Mouse (Mus musculus) midbrain, embryonic 10.5 days (tissue): ENCODE data around the gene Cxcl9. TPM values are rescaled to one million over a fixed set of nuclear protein-coding genes. Genes with fewer than 3 reads are reported as not detected.

Experiments
- DNase-seq: peaks from one replicate; pipeline ENCODE4 v3.0.0-alpha.2; 2017; ENCODE audit warnings: low spot score
- H3K27ac ChIP-seq: fragments of 300-500 bp; sonication (generic); replicated peaks from 2 replicates; pipeline ENCODE4 v1.5.1; 2016; ENCODE audit warnings: mild to moderate bottlenecking
- H3K27me3 ChIP-seq: fragments of 300-500 bp; sonication (generic); 2 replicates; pipeline ENCODE4 v1.6.1; 2016; ENCODE audit warnings: low read depth, mild to moderate bottlenecking; ENCODE audit not compliant: poor library complexity, severe bottlenecking
- H3K36me3 ChIP-seq: fragments of 300-500 bp; sonication (generic); 2 replicates; pipeline ENCODE4 v1.6.1; 2016; ENCODE audit warnings: mild to moderate bottlenecking, moderate library complexity
- H3K4me1 ChIP-seq: fragments of 300-500 bp; sonication (generic); 2 replicates; pipeline ENCODE4 v1.6.1; 2016
- H3K4me3 ChIP-seq: fragments of 300-500 bp; sonication (generic); 2 replicates; pipeline ENCODE4 v1.5.1; 2016; ENCODE audit warnings: mild to moderate bottlenecking, moderate library complexity
- H3K9me3 ChIP-seq: fragments of 300-500 bp; sonication (generic); replicated peaks from 2 replicates; pipeline ENCODE4 v1.6.1; 2016; ENCODE audit warnings: mild to moderate bottlenecking
- WGBS: fragments of 180-500 bp; shearing (Covaris S2); methylation state at CpG from one replicate; pipeline ENCODE4 v1.1.7; 2016; 5-methylcytosine and 5-hydroxymethylcytosine counted together
- polyA plus RNA-seq: library from polyadenylated mRNA; unstranded; fragments of >200 nt; fragmentation: Nextera tagmentation; extraction: Ambion mirVana; gene quantifications from 2 replicates; pipeline ENCODE4 v1.2.1, GENCODE M21; 2016

Cxcl9 gene
- polyA plus RNA-seq, 1 experiment from 2014 or later, result not detected

GRCm38 (mm10) chr5:92294525-92294924, 33.4 kb downstream of the Cxcl9 start:
- DNase-seq, result no peak
- Histone ChIP-seq H3K27me3 (no peaks in the 10 kb centered on the region), H3K4me3 (no peak overlapping the region), H3K36me3 (peaks cover 98% of the 10 kb centered on the region), H3K27ac (no peak overlapping the region), H3K9me3 (no peaks in the 10 kb centered on the region), H3K4me1 (no peaks in the 10 kb centered on the region)
- WGBS, result 95% methylated on average over 2 of the region's 2 CpGs

GRCm38 (mm10) chr5:92291652-92292414, 36.0 kb downstream of the Cxcl9 start:
- no peak for DNase-seq
- Histone ChIP-seq H3K36me3 (peaks cover 99% of the 10 kb centered on the region), H3K4me1 (no peaks in the 10 kb centered on the region), H3K27me3 (no peaks in the 10 kb centered on the region), H3K27ac (no peak overlapping the region), H3K4me3 (no peak overlapping the region), H3K9me3 (no peaks in the 10 kb centered on the region)
- WGBS, result 92% methylated on average over 6 of the region's 6 CpGs

GRCm38 (mm10) chr5:92287840-92288239, 40.0 kb downstream of the Cxcl9 start:
- DNase-seq, result no peak
- WGBS, result 94% methylated on average over 6 of the region's 6 CpGs
- Histone ChIP-seq H3K4me1 (no peaks in the 10 kb centered on the region), H3K9me3 (no peaks in the 10 kb centered on the region), H3K36me3 (peaks cover 80% of the 10 kb centered on the region), H3K27me3 (no peaks in the 10 kb centered on the region), H3K27ac (no peak overlapping the region), H3K4me3 (no peak overlapping the region)

- Histone ChIP-seq H3K36me3 (peaks cover 33% of the 10 kb centered on the region), H3K9me3 (no peaks in the 10 kb centered on the region), H3K4me3 (no peak overlapping the region), H3K27me3 (0 out of 2 replicates have a peak, but pooled peaks cover 5% of the 10 kb centered on the region), H3K4me1 (peaks cover 12% of the 10 kb centered on the region), H3K27ac (no peak overlapping the region)
- 70% methylated on average over 3 of the region's 3 CpGs for WGBS
- DNase-seq, result no peak
Measured at GRCm38 (mm10) chr5:92283107-92283506, 44.8 kb downstream of the Cxcl9 start.

GRCm38 (mm10) chr5:92282571-92282970, 45.3 kb downstream of the Cxcl9 start:
- DNase-seq, result no peak
- Histone ChIP-seq H3K9me3 (no peaks in the 10 kb centered on the region), H3K27ac (no peak overlapping the region), H3K4me1 (peaks cover 17% of the 10 kb centered on the region), H3K27me3 (0 out of 2 replicates have a peak, but pooled peaks cover 5% of the 10 kb centered on the region), H3K36me3 (peaks cover 28% of the 10 kb centered on the region), H3K4me3 (no peak overlapping the region)
- WGBS, result 84% methylated on average over 4 of the region's 4 CpGs

GRCm38 (mm10) chr5:92278942-92279537, 48.8 kb downstream of the Cxcl9 start:
- Histone ChIP-seq H3K9me3 (no peaks in the 10 kb centered on the region), H3K27me3 (peaks cover 20% of the 10 kb centered on the region), H3K27ac (0 out of 2 replicates have a peak overlapping the region, but pooled peaks have one; percentile 6), H3K4me3 (no peak overlapping the region), H3K36me3 (no peaks in the 10 kb centered on the region), H3K4me1 (peaks cover 20% of the 10 kb centered on the region)
- no peak for DNase-seq
- WGBS, result 86% methylated on average over 10 of the region's 10 CpGs

- H3K36me3 ChIP-seq, result no peaks in the 10 kb centered on the region
- DNase-seq, result peak; percentile 83
- WGBS, result 3% methylated on average over 54 of the region's 54 CpGs
Measured at GRCm38 (mm10) chr5:92277437-92278394, 50.2 kb downstream of the Cxcl9 start, which contains the start of gene Naaa. Gene Naaa (minus strand): TSS chr5:92278170.

More at GRCm38 (mm10) chr5:92277437-92278394, 50.2 kb downstream of the Cxcl9 start, which contains the start of gene Naaa:
- Histone ChIP-seq H3K27me3 (peaks cover 20% of the 10 kb centered on the region), H3K27ac (peak within 1 kb of the TSS; percentile 80), H3K4me3 (peak within 1 kb of the TSS; percentile 76), H3K9me3 (no peaks in the 10 kb centered on the region), H3K4me1 (peaks cover 20% of the 10 kb centered on the region)

Other genes with a start within 250 kb of the Cxcl9 start
- gene G3bp2, start 244.4 kb downstream of the Cxcl9 start, polyA plus RNA-seq, result 273 and 281 TPM in 2 replicates
- gene Uso1, start 190.1 kb downstream of the Cxcl9 start, polyA plus RNA-seq, result 38.7 and 39.0 TPM in 2 replicates
- gene U90926, start 112.7 kb downstream of the Cxcl9 start, polyA plus RNA-seq, result not detected in 2 replicates
- gene Ppef2, start 71.8 kb downstream of the Cxcl9 start, polyA plus RNA-seq, result 0.35 and 0.47 TPM in 2 replicates
- 3.9 and 4.5 TPM in 2 replicates for gene Naaa, start 49.9 kb downstream of the Cxcl9 start, polyA plus RNA-seq
- 48.8 and 52.9 TPM in 2 replicates for gene Sdad1, start 17.6 kb downstream of the Cxcl9 start, polyA plus RNA-seq
- gene Art3, start 3.7 kb upstream of the Cxcl9 start, polyA plus RNA-seq, result 0.98 and 1.6 TPM in 2 replicates
- 0.17 and 0.36 TPM in 2 replicates for gene Cxcl10, start 20.8 kb upstream of the Cxcl9 start, polyA plus RNA-seq
- gene Nup54, start 107.1 kb upstream of the Cxcl9 start, polyA plus RNA-seq, result 63.4 and 70.0 TPM in 2 replicates
- gene Scarb2, start 178.8 kb upstream of the Cxcl9 start, polyA plus RNA-seq, result 9.3 and 11.8 TPM in 2 replicates
- gene Fam47e, start 227.0 kb upstream of the Cxcl9 start, polyA plus RNA-seq, result not detected in 2 replicates